Mouse (Mus musculus) liver, postnatal 0 days (tissue): ENCODE data around the gene Itm2b. TPM values are rescaled to one million over a fixed set of nuclear protein-coding genes. Genes with fewer than 3 reads are reported as not detected.
A peak's percentile ranks its signal among the peaks of the same experiment; 100 is the strongest.

Experiments used
- ATAC-seq: fragments of 200-750 bp; cut with Nextera tagmentation; 2 replicates; pipeline ENCODE4 v1.8.0; 2017; ENCODE audit warnings: mild to moderate bottlenecking, moderate library complexity
- DNase-seq: peaks from one replicate; pipeline ENCODE4 v3.0.0-alpha.2; 2016
- H3K27ac ChIP-seq: fragments of 300-500 bp; sonication (generic); 2 replicates; pipeline ENCODE4 v1.5.1; 2014; ENCODE audit warnings: antibody characterized with exemption, moderate library complexity, mild to moderate bottlenecking, low read depth
- H3K27me3 ChIP-seq: fragments of 300-500 bp; sonication (generic); 2 replicates; pipeline ENCODE4 v1.6.1; 2014; ENCODE audit warnings: low read length, control low read depth, mixed read lengths; ENCODE audit not compliant: insufficient read depth
- H3K36me3 ChIP-seq: fragments of 300-500 bp; sonication (generic); replicated peaks from 2 replicates; pipeline ENCODE4 v1.6.1; 2014; ENCODE audit warnings: mild to moderate bottlenecking, control low read depth, low read length, moderate library complexity, mixed read lengths; ENCODE audit not compliant: insufficient read depth
- H3K4me1 ChIP-seq: fragments of 300-500 bp; sonication (generic); 2 replicates; pipeline ENCODE4 v1.6.1; 2014; ENCODE audit warnings: antibody characterized with exemption, mild to moderate bottlenecking, control low read depth; ENCODE audit not compliant: insufficient read depth
- H3K4me2 ChIP-seq: fragments of 300-500 bp; sonication (generic); 2 replicates; pipeline ENCODE4 v1.6.1; 2014; ENCODE audit warnings: low read depth, mild to moderate bottlenecking, low read length, moderate library complexity, mixed read lengths
- H3K4me3 ChIP-seq: fragments of 300-500 bp; sonication (generic); 2 replicates; pipeline ENCODE4 v1.5.1; 2014; ENCODE audit warnings: low read depth, low read length
- H3K9ac ChIP-seq: fragments of 300-500 bp; sonication (generic); replicated peaks from 2 replicates; pipeline ENCODE4 v1.6.1; 2014; ENCODE audit warnings: mild to moderate bottlenecking, moderate library complexity
- H3K9me3 ChIP-seq: fragments of 300-500 bp; sonication (generic); 2 replicates; pipeline ENCODE4 v1.6.1; 2016; ENCODE audit warnings: mild to moderate bottlenecking, control low read depth, low read length, mixed read lengths
- CTCF ChIP-seq: sonication (generic); IDR thresholded peaks from 2 replicates; pipeline ENCODE4 v1.5.1; 2016; ENCODE audit warnings: antibody characterized with exemption, low read depth
- EP300 ChIP-seq: IDR thresholded peaks from 2 replicates; pipeline ENCODE4 v1.6.1; 2016; ENCODE audit warnings: antibody characterized with exemption, low read depth, mild to moderate bottlenecking
- WGBS: fragments of 180-500 bp; shearing (Covaris S2); extraction: QIAGEN DNeasy Blood & Tissue Kit; methylation state at CpG from one replicate; pipeline ENCODE4 v1.1.7; 2014; ENCODE audit not compliant: insufficient replicate concordance; 5-methylcytosine and 5-hydroxymethylcytosine counted together
- polyA plus RNA-seq: library from polyadenylated mRNA; unstranded; fragments of >200 nt; fragmentation: Nextera tagmentation; extraction: Ambion mirVana; gene quantifications from 2 replicates; pipeline ENCODE4 v1.2.1, GENCODE M21; 2015

The Itm2b gene
- polyA plus RNA-seq, 1 experiment from 2014 or later: 961 TPM

GRCm38 (mm10) chr14:73336316-73337080 is 48.6 kb downstream of the Itm2b start:
- ATAC-seq (no peak), DNase-seq (no peak)
- peaks cover 8% of the 10 kb centered on the region for H3K4me1 ChIP-seq
- no peak overlapping the region for H3K4me3 ChIP-seq
- no peak overlapping the region for H3K9ac ChIP-seq
- no peak overlapping the region for H3K4me2 ChIP-seq
- TF ChIP-seq CTCF (no peak), EP300 (no peak)
- H3K9me3 ChIP-seq: no peaks in the 10 kb centered on the region
- 70% methylated on average over 6 of the region's 6 CpGs for WGBS
- H3K27me3 ChIP-seq: no peaks in the 10 kb centered on the region
- no peak overlapping the region for H3K27ac ChIP-seq
- no peaks in the 10 kb centered on the region for H3K36me3 ChIP-seq

GRCm38 (mm10) chr14:73334926-73335805 is 49.9 kb downstream of the Itm2b start:
- Histone ChIP-seq H3K36me3 (no peaks in the 10 kb centered on the region), H3K9me3 (no peaks in the 10 kb centered on the region), H3K4me2 (no peak overlapping the region), H3K9ac (no peak overlapping the region), H3K4me1 (peaks cover 8% of the 10 kb centered on the region), H3K27ac (no peak overlapping the region), H3K4me3 (no peak overlapping the region), H3K27me3 (no peaks in the 10 kb centered on the region)
- no peak for TF ChIP-seq EP300
- TF ChIP-seq CTCF: no peak
- ATAC-seq (no peak), DNase-seq (no peak)
- 76% methylated on average over 22 of the region's 22 CpGs for WGBS

- Histone ChIP-seq H3K4me1 (peaks cover 8% of the 10 kb centered on the region), H3K9me3 (no peaks in the 10 kb centered on the region), H3K4me3 (no peak overlapping the region), H3K9ac (no peak overlapping the region), H3K4me2 (no peak overlapping the region), H3K27ac (no peak overlapping the region), H3K27me3 (no peaks in the 10 kb centered on the region), H3K36me3 (no peaks in the 10 kb centered on the region)
- DNase-seq: no peak
- peak; percentile 61; the same call in 1 of the 2 replicates for ATAC-seq
- TF ChIP-seq EP300 (0 out of 2 replicates have a peak, but pooled peaks have one; percentile 9), CTCF (no peak)
- 34% methylated on average over 3 of the region's 3 CpGs for WGBS
Observed at GRCm38 (mm10) chr14:73333880-73334279, 51.2 kb downstream of the Itm2b start.

GRCm38 (mm10) chr14:73331386-73331785 is 53.7 kb downstream of the Itm2b start:
- Histone ChIP-seq H3K9me3 (no peaks in the 10 kb centered on the region), H3K36me3 (no peaks in the 10 kb centered on the region), H3K4me1 (peaks cover 16% of the 10 kb centered on the region), H3K4me2 (no peak overlapping the region), H3K4me3 (no peak overlapping the region), H3K27me3 (no peaks in the 10 kb centered on the region), H3K27ac (no peak overlapping the region), H3K9ac (no peak overlapping the region)
- ATAC-seq (no peak), DNase-seq (no peak)
- WGBS: 79% methylated on average over 4 of the region's 4 CpGs
- TF ChIP-seq EP300 (no peak), CTCF (no peak)

GRCm38 (mm10) chr14:73329871-73330270 is 55.2 kb downstream of the Itm2b start:
- WGBS: 77% methylated on average over 2 of the region's 2 CpGs
- no peak for TF ChIP-seq EP300
- no peak for TF ChIP-seq CTCF
- no peaks in the 10 kb centered on the region for H3K27me3 ChIP-seq
- H3K27ac ChIP-seq: no peak overlapping the region
- H3K4me3 ChIP-seq: no peak overlapping the region
- ATAC-seq: no peak
- no peak for DNase-seq
- H3K9me3 ChIP-seq: no peaks in the 10 kb centered on the region
- H3K36me3 ChIP-seq: no peaks in the 10 kb centered on the region
- peaks cover 14% of the 10 kb centered on the region for H3K4me1 ChIP-seq
- H3K4me2 ChIP-seq: no peak overlapping the region
- H3K9ac ChIP-seq: no peak overlapping the region

- TF ChIP-seq EP300: no peak
- TF ChIP-seq CTCF: no peak
- peak overlapping the region; percentile 91 for H3K9ac ChIP-seq
- peaks cover 3% of the 10 kb centered on the region; the same call in 1 of the 2 replicates for H3K36me3 ChIP-seq
- H3K4me1 ChIP-seq: peaks cover 20% of the 10 kb centered on the region
- DNase-seq (no peak), ATAC-seq (no peak)
- H3K27me3 ChIP-seq: no peaks in the 10 kb centered on the region
- H3K27ac ChIP-seq: peak overlapping the region; percentile 98
- peak overlapping the region; percentile 85 for H3K4me2 ChIP-seq
- peak overlapping the region; percentile 91 for H3K4me3 ChIP-seq
- no peaks in the 10 kb centered on the region for H3K9me3 ChIP-seq
- 13% methylated on average over 8 of the region's 8 CpGs for WGBS
Observed at GRCm38 (mm10) chr14:73326511-73326910, 58.6 kb downstream of the Itm2b start.
